Mouse (Mus musculus) frontal cortex, adult 2 months (tissue): ENCODE measurements at regions not wholly inside any gene's neighbourhood (a gene's known extent, or its start where the extent isn't known, plus 50 kb on each side); places are given as distances from the start of the nearest gene placed in this dataset.

ENCODE experiments used
- DNase-seq, 2 experiments: peaks; one replicate each; pipeline ENCODE4 v3.0.0; 2022; ENCODE audit warnings: low spot score in 1 of 2; ENCODE audit errors: extremely low spot score in 1 of 2

GRCm38 (mm10) chr11:45174071-45174470 is 557.0 kb downstream of the Ebf1 start:
- DNase-seq = no peak

GRCm38 (mm10) chr11:45174811-45175798 is 558.0 kb downstream of the Ebf1 start:
- no peak for DNase-seq

- DNase-seq = no peak
These were observed 559.9 kb downstream of the Ebf1 start for GRCm38 (mm10) chr11:45176971-45177370.

- no peak for DNase-seq
These were observed 560.9 kb downstream of the Ebf1 start for GRCm38 (mm10) chr11:45178036-45178435.

GRCm38 (mm10) chr11:45179019-45179418 is 561.9 kb downstream of the Ebf1 start:
- no peak for DNase-seq

- DNase-seq = no peak
These were observed 573.7 kb downstream of the Ebf1 start for GRCm38 (mm10) chr11:45190601-45191370.

- no peak for DNase-seq
These were observed 574.5 kb downstream of the Ebf1 start for GRCm38 (mm10) chr11:45191392-45192189.

- DNase-seq = no peak
These were observed 576.2 kb downstream of the Ebf1 start for GRCm38 (mm10) chr11:45193319-45193718.

GRCm38 (mm10) chr11:45199520-45199919 is 582.4 kb downstream of the Ebf1 start:
- DNase-seq = no peak

- DNase-seq = no peak
These were observed 583.7 kb downstream of the Ebf1 start for GRCm38 (mm10) chr11:45200714-45201405.

GRCm38 (mm10) chr11:45203446-45203845 is 586.3 kb downstream of the Ebf1 start:
- DNase-seq = no peak

- no peak for DNase-seq
These were observed 589.8 kb downstream of the Ebf1 start for GRCm38 (mm10) chr11:45206611-45207525.

- DNase-seq = no peak
These were observed 597.0 kb downstream of the Ebf1 start for GRCm38 (mm10) chr11:45214096-45214495.

GRCm38 (mm10) chr11:45216942-45217474 is 599.9 kb downstream of the Ebf1 start:
- DNase-seq = no peak

GRCm38 (mm10) chr11:45219239-45219638 is 602.1 kb downstream of the Ebf1 start:
- no peak for DNase-seq

GRCm38 (mm10) chr11:45222021-45222420 is 604.9 kb downstream of the Ebf1 start:
- no peak for DNase-seq

- DNase-seq = peak in 1 of 2 experiments; percentile 7
These were observed 616.1 kb upstream of the Clint1 start for GRCm38 (mm10) chr11:45235476-45236412.

GRCm38 (mm10) chr11:45237056-45237455 is 614.8 kb upstream of the Clint1 start:
- DNase-seq = no peak
